Mouse (Mus musculus): ENCODE data around the gene Dll4. TPM values are rescaled to one million over a fixed set of nuclear protein-coding genes. Genes with fewer than 3 reads are reported as not detected.

The Dll4 gene
- polyA plus RNA-seq, 1 experiment from 2014 or later: 5.8 TPM

- H3K4me3 ChIP-seq (replicated peaks): no peak overlapping the region
- 57% methylated on average over 2 of the region's 2 CpGs for WGBS
- H3K27ac ChIP-seq (replicated peaks): no peak overlapping the region
- H3K4me2 ChIP-seq (replicated peaks): no peak overlapping the region
- peaks cover 13% of the 10 kb centered on the region for H3K27me3 ChIP-seq
- no peaks in the 10 kb centered on the region for H3K36me3 ChIP-seq
- peaks cover 4% of the 10 kb centered on the region; the same call in 1 of the 2 replicates for H3K4me1 ChIP-seq
- no peaks in the 10 kb centered on the region for H3K9me3 ChIP-seq (replicated peaks)
- no peak overlapping the region for H3K9ac ChIP-seq
- ATAC-seq (ENCODE audit: insufficient number of reproducible peaks, low FRiP score, low TSS enrichment, low read depth): no peak
Measured at GRCm38 (mm10) chr2:119336002-119336401, 10.4 kb downstream of the Dll4 start.

DNA sequence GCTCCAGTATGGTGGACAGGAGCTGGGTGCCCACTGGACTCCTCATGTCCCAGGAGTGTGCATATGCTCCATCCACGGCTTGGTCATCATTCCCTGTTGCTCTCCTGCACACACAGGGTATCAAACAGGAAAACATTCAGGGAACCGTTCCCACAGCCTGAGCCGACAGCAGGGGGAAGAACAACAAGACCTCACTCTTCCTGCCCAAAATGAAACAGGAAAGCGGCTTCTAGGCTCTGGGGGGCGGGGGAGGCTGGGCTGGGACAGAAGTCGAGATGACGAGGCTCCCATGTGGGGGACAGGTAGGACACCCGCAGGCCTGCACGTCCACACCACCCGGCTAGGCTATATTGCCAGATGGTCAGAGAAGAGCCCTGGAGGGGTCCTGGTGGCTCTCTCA lies 10.9 kb downstream of the Dll4 start:
- WGBS: 64% methylated on average over 10 of the region's 10 CpGs
- H3K9me3 ChIP-seq (replicated peaks): no peaks in the 10 kb centered on the region
- H3K27ac ChIP-seq (replicated peaks): no peak overlapping the region
- ATAC-seq (ENCODE audit: insufficient number of reproducible peaks, low FRiP score, low TSS enrichment, low read depth): no peak
- H3K4me1 ChIP-seq: peaks cover 4% of the 10 kb centered on the region; the same call in 1 of the 2 replicates
- no peaks in the 10 kb centered on the region for H3K36me3 ChIP-seq
- H3K4me3 ChIP-seq (replicated peaks): no peak overlapping the region
- no peak overlapping the region for H3K4me2 ChIP-seq (replicated peaks)
- H3K9ac ChIP-seq: no peak overlapping the region
- peaks cover 8% of the 10 kb centered on the region for H3K27me3 ChIP-seq

DNA sequence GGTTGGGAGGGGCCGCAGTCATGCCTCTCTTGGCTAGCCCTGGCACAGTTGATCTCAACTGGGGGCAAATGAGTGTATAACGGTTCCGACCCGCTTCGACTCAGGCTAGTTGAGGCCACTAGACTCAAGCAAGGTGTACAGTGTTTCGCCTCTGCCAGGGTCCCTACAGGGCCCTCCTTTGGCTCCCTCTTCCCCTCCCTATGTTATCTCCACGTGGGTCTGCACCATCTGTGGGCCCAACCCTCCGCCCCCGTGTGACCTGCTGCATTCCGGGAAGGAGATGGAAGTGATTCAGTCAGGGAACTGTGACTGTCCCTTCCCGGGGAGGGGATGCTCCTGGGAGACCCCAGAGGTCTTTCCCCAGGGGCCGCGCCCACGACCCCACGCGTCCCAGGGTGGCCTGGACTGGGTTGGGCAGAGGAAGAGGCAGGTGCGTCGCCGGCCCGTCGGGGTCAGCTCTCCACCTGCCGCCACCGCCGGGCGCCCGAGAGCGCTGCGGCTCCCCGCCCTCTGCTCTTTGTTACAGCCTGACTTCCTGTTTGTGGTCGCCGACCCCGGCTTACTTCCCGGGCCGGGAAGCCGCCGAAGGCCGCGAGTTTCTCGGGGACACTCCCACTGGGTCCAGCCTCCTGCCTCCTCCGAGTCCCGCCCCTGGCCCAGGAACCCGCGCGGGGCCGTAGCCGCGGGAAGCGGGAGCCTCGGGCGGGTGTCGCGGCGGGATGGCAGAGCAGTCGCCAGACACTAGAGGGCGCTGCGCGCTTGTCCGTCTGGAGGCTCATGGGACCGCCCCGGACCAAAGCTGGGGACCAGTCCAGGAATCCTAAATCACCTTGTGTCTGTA lies 12.1 kb downstream of the Dll4 start:
- 7% methylated on average over 60 of the region's 60 CpGs for WGBS
- peak; percentile 84 for ATAC-seq (ENCODE audit: insufficient number of reproducible peaks, low FRiP score, low TSS enrichment, low read depth)
- H3K27me3 ChIP-seq: no peaks in the 10 kb centered on the region

GRCm38 (mm10) chr2:119344537-119345138 lies 19.1 kb downstream of the Dll4 start:
- Histone ChIP-seq H3K9me3 (replicated peaks) (0 out of 2 replicates have a peak, but pooled peaks cover 4% of the 10 kb centered on the region), H3K27ac (replicated peaks) (no peak overlapping the region), H3K4me1 (no peaks in the 10 kb centered on the region), H3K36me3 (no peaks in the 10 kb centered on the region), H3K4me2 (replicated peaks) (no peak overlapping the region), H3K4me3 (replicated peaks) (no peak overlapping the region), H3K9ac (no peak overlapping the region), H3K27me3 (peaks cover under 1% of the 10 kb centered on the region; the same call in 1 of the 2 replicates)
- no peak for ATAC-seq (ENCODE audit: insufficient number of reproducible peaks, low FRiP score, low TSS enrichment, low read depth)
- WGBS: 53% methylated on average over 6 of the region's 6 CpGs

More for the DNA sequence above, 12.1 kb downstream of the Dll4 start:
- H3K9me3 ChIP-seq (replicated peaks): 0 out of 2 replicates have a peak, but pooled peaks cover 4% of the 10 kb centered on the region
- peaks cover 4% of the 10 kb centered on the region; the same call in 1 of the 2 replicates for H3K4me1 ChIP-seq
- H3K27ac ChIP-seq (replicated peaks): no peak overlapping the region
- H3K9ac ChIP-seq: peak overlapping the region; percentile 16
- H3K4me3 ChIP-seq (replicated peaks): peak overlapping the region; percentile 58
- H3K36me3 ChIP-seq: no peaks in the 10 kb centered on the region
- H3K4me2 ChIP-seq (replicated peaks): peak overlapping the region; percentile 66

DNA sequence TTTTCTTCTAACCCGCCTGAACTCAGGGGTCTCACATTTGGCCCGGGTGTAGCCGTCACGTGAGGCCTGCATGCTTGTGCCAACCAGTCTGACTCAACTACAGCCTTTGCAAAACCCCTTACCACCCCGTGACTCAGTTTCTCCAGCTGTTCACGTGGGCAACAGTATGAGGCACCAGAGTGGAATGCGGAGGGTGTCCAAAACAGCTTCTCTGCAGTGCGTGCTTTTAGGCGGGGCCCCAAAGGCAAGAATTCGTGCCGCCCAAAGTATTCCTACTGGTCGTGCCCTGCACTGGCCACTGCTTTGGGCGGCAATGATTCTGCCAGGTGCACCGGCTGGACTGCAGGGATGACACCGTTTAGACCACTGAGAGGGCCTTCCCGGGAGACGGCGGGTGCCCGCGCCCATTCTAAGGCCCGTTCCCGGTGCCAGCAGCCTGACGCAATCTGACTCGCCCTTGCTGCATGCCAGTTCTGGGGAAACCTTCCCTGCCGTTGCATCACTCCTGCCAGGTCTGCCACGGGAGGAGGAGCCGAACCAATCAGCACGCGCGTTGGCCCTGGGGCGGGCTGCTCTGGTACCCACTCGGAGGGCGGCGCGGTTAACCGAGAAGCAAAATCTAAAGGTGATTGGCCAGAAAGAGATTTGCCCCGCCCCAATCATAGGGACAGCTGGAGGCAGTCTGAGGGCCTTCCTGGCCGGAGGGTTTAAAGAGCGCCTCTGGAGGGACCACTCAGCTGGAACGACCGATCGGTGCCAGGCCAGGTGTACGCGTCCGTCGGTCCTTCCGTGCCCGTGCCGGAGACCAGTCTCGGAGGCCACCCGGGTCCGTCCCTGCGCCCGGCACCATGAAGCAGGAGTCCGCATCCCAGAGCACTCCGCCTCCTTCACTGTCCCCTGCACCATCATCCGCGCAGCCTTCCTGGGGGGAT lies 25.2 kb downstream of the Dll4 start, which contains the start of gene Chac1:
Gene Chac1 (plus strand): TSS at position 675 of the 932 bp plus-strand sequence.
- WGBS: 5% methylated on average over 58 of the region's 58 CpGs
- Histone ChIP-seq H3K27me3 (peaks cover 8% of the 10 kb centered on the region; the same call in 1 of the 2 replicates), H3K4me2 (replicated peaks) (peak within 1 kb of the TSS; percentile 82), H3K9me3 (replicated peaks) (no peaks in the 10 kb centered on the region), H3K4me3 (replicated peaks) (peak within 1 kb of the TSS; percentile 53), H3K9ac (0 out of 2 replicates have a peak within 1 kb of the TSS, but pooled peaks have one; percentile 15), H3K4me1 (peaks cover 9% of the 10 kb centered on the region; the same call in 1 of the 2 replicates), H3K36me3 (no peaks in the 10 kb centered on the region), H3K27ac (replicated peaks) (no peak within 1 kb of the TSS)
- peak; percentile 89 for ATAC-seq (ENCODE audit: insufficient number of reproducible peaks, low FRiP score, low TSS enrichment, low read depth)

GRCm38 (mm10) chr2:119353707-119354106 lies 28.1 kb downstream of the Dll4 start:
- ATAC-seq (ENCODE audit: insufficient number of reproducible peaks, low FRiP score, low TSS enrichment, low read depth): no peak
- Histone ChIP-seq H3K36me3 (no peaks in the 10 kb centered on the region), H3K4me3 (replicated peaks) (no peak overlapping the region), H3K9ac (no peak overlapping the region), H3K4me1 (peaks cover 9% of the 10 kb centered on the region; the same call in 1 of the 2 replicates), H3K9me3 (replicated peaks) (no peaks in the 10 kb centered on the region), H3K27ac (replicated peaks) (no peak overlapping the region), H3K4me2 (replicated peaks) (no peak overlapping the region), H3K27me3 (peaks cover 8% of the 10 kb centered on the region; the same call in 1 of the 2 replicates)
- WGBS: 77% methylated on average over 8 of the region's 8 CpGs

DNA sequence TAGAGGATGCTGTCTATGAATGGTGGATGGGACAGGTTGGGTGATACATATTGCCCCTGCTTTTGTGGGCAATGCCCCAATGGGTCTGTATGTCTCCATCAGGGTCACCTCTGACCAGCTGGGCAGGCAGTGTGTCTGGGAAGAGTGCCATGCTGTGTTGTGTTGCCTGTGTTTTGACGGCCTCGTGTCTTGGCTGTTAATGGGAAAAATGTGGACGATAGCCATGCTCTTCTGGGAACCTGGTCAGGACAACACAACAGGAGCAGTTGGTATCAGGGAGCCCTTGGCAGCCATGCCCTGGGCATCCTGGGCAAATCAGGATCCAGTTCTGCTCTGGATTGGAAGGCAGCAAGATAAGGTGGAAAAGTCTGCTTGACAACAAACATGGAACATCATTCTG lies 29.5 kb downstream of the Dll4 start:
- Histone ChIP-seq H3K4me2 (replicated peaks) (no peak overlapping the region), H3K27ac (replicated peaks) (no peak overlapping the region)
- WGBS: 80% methylated on average over 3 of the region's 3 CpGs

DNA sequence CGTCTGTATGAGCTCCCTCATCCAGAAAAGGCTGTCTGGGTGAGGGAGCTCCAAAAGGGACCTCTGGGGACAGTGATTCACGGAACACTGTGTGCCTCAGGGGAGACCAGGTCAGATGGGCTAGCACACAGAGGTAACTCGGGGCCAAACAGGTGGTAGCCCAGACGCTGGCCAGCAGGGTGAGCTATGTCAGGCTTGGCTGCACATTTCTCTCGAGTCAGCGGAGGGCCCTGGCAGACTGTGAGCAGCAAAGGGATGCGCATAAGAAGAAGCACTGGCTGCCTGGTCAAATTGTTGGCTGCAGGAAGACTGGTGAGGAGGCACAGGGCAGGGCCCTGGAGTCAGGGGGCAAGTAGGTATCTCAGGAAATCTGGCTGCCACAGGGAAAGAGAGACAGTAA lies 30.1 kb downstream of the Dll4 start:
- Histone ChIP-seq H3K36me3 (no peaks in the 10 kb centered on the region), H3K4me3 (replicated peaks) (no peak overlapping the region), H3K27ac (replicated peaks) (no peak overlapping the region), H3K27me3 (no peaks in the 10 kb centered on the region), H3K4me1 (peaks cover 5% of the 10 kb centered on the region; the same call in 1 of the 2 replicates), H3K9me3 (replicated peaks) (no peaks in the 10 kb centered on the region), H3K9ac (no peak overlapping the region), H3K4me2 (replicated peaks) (no peak overlapping the region)
- 23% methylated on average over 7 of the region's 7 CpGs for WGBS
- no peak for ATAC-seq (ENCODE audit: insufficient number of reproducible peaks, low FRiP score, low TSS enrichment, low read depth)

More for the DNA sequence above, 29.5 kb downstream of the Dll4 start:
- H3K9ac ChIP-seq: no peak overlapping the region
- H3K9me3 ChIP-seq (replicated peaks): no peaks in the 10 kb centered on the region
- peaks cover 9% of the 10 kb centered on the region; the same call in 1 of the 2 replicates for H3K4me1 ChIP-seq
- ATAC-seq (ENCODE audit: insufficient number of reproducible peaks, low FRiP score, low TSS enrichment, low read depth): no peak
- peaks cover 4% of the 10 kb centered on the region; the same call in 1 of the 2 replicates for H3K27me3 ChIP-seq
- H3K36me3 ChIP-seq: no peaks in the 10 kb centered on the region
- no peak overlapping the region for H3K4me3 ChIP-seq (replicated peaks)

GRCm38 (mm10) chr2:119356310-119356709 lies 30.7 kb downstream of the Dll4 start:
- Histone ChIP-seq H3K36me3 (no peaks in the 10 kb centered on the region), H3K27ac (replicated peaks) (no peak overlapping the region), H3K9me3 (replicated peaks) (no peaks in the 10 kb centered on the region), H3K27me3 (no peaks in the 10 kb centered on the region), H3K9ac (no peak overlapping the region), H3K4me1 (no peaks in the 10 kb centered on the region), H3K4me2 (replicated peaks) (no peak overlapping the region), H3K4me3 (replicated peaks) (no peak overlapping the region)
- ATAC-seq (ENCODE audit: insufficient number of reproducible peaks, low FRiP score, low TSS enrichment, low read depth): no peak

- no peak overlapping the region for H3K4me3 ChIP-seq (replicated peaks)
- H3K4me2 ChIP-seq (replicated peaks): no peak overlapping the region
- no peak overlapping the region for H3K27ac ChIP-seq (replicated peaks)
- no peaks in the 10 kb centered on the region for H3K9me3 ChIP-seq (replicated peaks)
- 90% methylated on average over 5 of the region's 5 CpGs for WGBS
- ATAC-seq (ENCODE audit: insufficient number of reproducible peaks, low FRiP score, low TSS enrichment, low read depth): no peak
- no peaks in the 10 kb centered on the region for H3K36me3 ChIP-seq
- no peak overlapping the region for H3K9ac ChIP-seq
- no peaks in the 10 kb centered on the region for H3K4me1 ChIP-seq
- no peaks in the 10 kb centered on the region for H3K27me3 ChIP-seq
Measured at GRCm38 (mm10) chr2:119356805-119357204, 31.2 kb downstream of the Dll4 start.
